Mouse (Mus musculus) ES-Bruce4 (cell line): ENCODE data around the gene Cab39. TPM values are rescaled to one million over a fixed set of nuclear protein-coding genes. Genes with fewer than 3 reads are reported as not detected.

Experiments used
- H3K27ac ChIP-seq: 2 replicates; pipeline ENCODE4 v1.5.1; 2012; ENCODE audit warnings: low read length, inconsistent platforms; ENCODE audit not compliant: insufficient read depth
- H3K27me3 ChIP-seq: 2 replicates; pipeline ENCODE4 v1.6.1; 2012; ENCODE audit warnings: mild to moderate bottlenecking, low read length, inconsistent platforms; ENCODE audit not compliant: control insufficient read depth, poor library complexity, insufficient read depth, severe bottlenecking
- H3K36me3 ChIP-seq: 2 replicates; pipeline ENCODE4 v1.6.1; 2012; ENCODE audit warnings: inconsistent platforms, mild to moderate bottlenecking, low read length, moderate library complexity; ENCODE audit not compliant: control insufficient read depth, poor library complexity, insufficient read depth, severe bottlenecking
- H3K4me1 ChIP-seq: one replicate; pipeline ENCODE4 v1.8.1; 2011; ENCODE audit warnings: low read length; ENCODE audit not compliant: control insufficient read depth, insufficient read depth
- H3K4me3 ChIP-seq: 2 replicates; pipeline ENCODE4 v1.5.1; 2011; ENCODE audit warnings: low read depth, mild to moderate bottlenecking, low read length
- H3K9ac ChIP-seq: 2 replicates; pipeline ENCODE4 v1.6.1; 2012; ENCODE audit warnings: low read depth, mild to moderate bottlenecking, inconsistent platforms; ENCODE audit not compliant: poor library complexity, severe bottlenecking
- H3K9me3 ChIP-seq: replicated peaks from 2 replicates; pipeline ENCODE4 v1.6.1; 2012; ENCODE audit warnings: mild to moderate bottlenecking, low read length, inconsistent platforms; ENCODE audit not compliant: control insufficient read depth, poor library complexity, insufficient read depth, severe bottlenecking
- CTCF ChIP-seq: IDR thresholded peaks from one replicate; pipeline ENCODE4 v1.8.1; 2011; ENCODE audit warnings: low read depth, low read length
- EP300 ChIP-seq: IDR thresholded peaks from 2 replicates; pipeline ENCODE4 v1.6.1; 2011; ENCODE audit warnings: low read depth, low read length; ENCODE audit not compliant: insufficient read depth
- POLR2A ChIP-seq: IDR thresholded peaks from one replicate; pipeline ENCODE4 v1.8.1; 2011; ENCODE audit warnings: low read length; ENCODE audit not compliant: insufficient read depth
- polyA plus RNA-seq: library from polyadenylated mRNA; stranded (reverse); fragments of >200 nt; gene quantifications from 2 replicates; pipeline ENCODE4 v1.2.4, GENCODE M21; 2011; ENCODE audit warnings: low read depth; ENCODE audit not compliant: missing spikeins, insufficient read depth, insufficient read length

Gene Cab39
- polyA plus RNA-seq, 1 experiment = 75.2 TPM

DNA sequence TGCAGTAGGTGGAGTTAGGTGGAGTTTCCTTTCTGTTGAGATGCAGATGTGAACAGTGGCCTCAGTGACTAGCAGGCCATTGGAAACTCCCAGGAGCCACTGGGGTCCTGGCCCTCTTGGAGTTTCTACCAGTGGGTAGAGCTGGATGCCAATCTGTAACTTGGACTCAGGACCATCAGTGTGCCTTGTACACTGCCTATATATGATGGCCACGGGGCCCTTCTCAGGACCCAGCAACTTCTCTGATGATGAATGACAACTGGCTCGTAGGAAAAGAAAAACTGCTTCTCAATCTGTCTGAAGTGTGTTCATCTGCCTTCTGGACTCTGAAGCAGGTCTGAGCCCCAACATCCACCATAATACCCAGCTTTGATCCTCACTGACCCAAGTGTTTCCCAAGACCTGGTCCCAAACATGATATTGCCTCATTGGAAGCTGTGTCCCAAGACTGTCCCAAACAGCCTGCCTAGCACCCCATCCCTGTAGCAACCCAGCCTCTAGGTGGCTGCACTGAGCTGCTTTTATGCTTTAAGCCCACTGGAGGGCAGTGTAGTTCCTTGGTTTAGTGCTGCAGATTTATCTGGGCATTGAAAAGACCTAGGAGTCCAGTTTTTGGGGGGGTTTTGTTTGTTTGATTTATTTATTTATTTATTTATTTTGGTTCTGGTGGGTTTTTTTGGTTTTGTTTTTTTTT lies 59.9 kb downstream of the Cab39 start:
- no peak overlapping the region for H3K27ac ChIP-seq
- H3K9me3 ChIP-seq = no peaks in the 10 kb centered on the region
- H3K36me3 ChIP-seq = peaks cover 4% of the 10 kb centered on the region
- H3K9ac ChIP-seq = no peak overlapping the region
- no peak for TF ChIP-seq EP300
- no peak for TF ChIP-seq POLR2A
- peak; percentile 96 for TF ChIP-seq CTCF
- H3K4me3 ChIP-seq = no peak overlapping the region
- no peaks in the 10 kb centered on the region for H3K4me1 ChIP-seq
- no peaks in the 10 kb centered on the region for H3K27me3 ChIP-seq

DNA sequence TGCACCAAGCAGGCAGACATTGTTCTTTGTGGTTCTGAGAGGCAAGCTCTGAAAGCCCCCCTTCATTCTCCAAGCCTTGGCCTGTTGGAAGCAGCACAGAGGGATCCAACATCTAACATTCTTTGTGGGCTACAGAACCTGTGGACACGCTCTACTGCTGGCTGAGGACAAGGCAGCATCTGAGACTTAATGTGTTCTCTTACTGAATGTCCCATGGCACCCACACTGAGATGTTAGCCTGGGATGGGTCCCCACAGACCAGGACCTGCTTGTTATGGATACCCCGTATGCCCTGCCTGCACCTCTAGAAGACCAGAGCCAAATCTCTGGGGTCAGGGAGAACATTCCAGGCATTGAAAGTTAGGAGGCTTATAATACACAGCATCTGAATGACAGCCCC lies 60.6 kb downstream of the Cab39 start:
- no peak overlapping the region for H3K27ac ChIP-seq
- no peak overlapping the region for H3K9ac ChIP-seq
- H3K9me3 ChIP-seq = no peaks in the 10 kb centered on the region
- H3K4me1 ChIP-seq = no peaks in the 10 kb centered on the region
- TF ChIP-seq CTCF (no peak), EP300 (no peak), POLR2A (no peak)
- no peaks in the 10 kb centered on the region; the same call in 1 of the 2 replicates for H3K36me3 ChIP-seq
- no peaks in the 10 kb centered on the region for H3K27me3 ChIP-seq
- no peak overlapping the region for H3K4me3 ChIP-seq

DNA sequence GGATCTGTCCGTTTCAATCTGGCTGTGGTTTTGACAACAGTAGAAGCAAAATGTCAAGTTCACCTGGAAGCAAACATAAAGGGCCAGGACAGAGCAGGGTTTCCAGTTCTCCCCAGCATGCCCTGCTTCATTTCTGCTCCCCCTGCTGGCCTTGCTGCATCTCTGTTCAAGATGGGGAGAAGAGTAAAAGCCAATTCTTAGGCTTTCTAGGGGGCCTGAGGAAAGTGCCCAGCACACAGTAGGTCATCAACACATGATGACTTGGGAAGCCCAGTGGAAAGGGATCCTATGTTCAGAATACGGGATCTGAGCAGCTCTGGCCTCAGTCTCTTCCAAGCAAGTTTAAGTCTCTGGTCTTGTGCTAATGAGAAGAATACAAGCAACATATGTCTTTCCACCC lies 61.2 kb downstream of the Cab39 start:
- Histone ChIP-seq H3K27me3 (no peaks in the 10 kb centered on the region), H3K9ac (no peak overlapping the region), H3K4me1 (no peaks in the 10 kb centered on the region), H3K9me3 (no peaks in the 10 kb centered on the region), H3K36me3 (no peaks in the 10 kb centered on the region), H3K4me3 (no peak overlapping the region), H3K27ac (no peak overlapping the region)
- TF ChIP-seq POLR2A = no peak
- no peak for TF ChIP-seq EP300
- TF ChIP-seq CTCF = no peak

DNA sequence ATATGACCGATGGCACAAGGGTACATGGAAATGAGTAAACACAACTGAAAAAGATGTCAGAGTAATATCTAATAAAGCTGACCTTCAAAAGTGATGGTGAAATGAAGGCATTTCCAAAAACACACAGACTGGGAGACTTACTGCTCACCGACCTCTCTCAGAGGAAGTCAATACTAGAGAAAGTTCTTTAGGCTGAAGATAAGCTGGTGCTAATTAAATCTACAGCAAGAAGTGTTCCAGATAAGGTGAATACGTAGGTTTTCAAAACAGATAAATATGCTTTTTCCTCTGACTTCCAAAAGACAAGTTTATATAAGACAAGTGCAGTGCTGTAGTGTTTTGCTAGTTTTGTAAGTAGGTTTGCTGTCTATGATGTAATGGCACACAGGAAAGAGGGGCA lies 63.0 kb downstream of the Cab39 start:
- TF ChIP-seq POLR2A (no peak), EP300 (no peak), CTCF (no peak)
- Histone ChIP-seq H3K36me3 (no peaks in the 10 kb centered on the region), H3K9ac (no peak overlapping the region), H3K27ac (no peak overlapping the region), H3K4me3 (no peak overlapping the region), H3K4me1 (no peaks in the 10 kb centered on the region), H3K9me3 (no peaks in the 10 kb centered on the region), H3K27me3 (no peaks in the 10 kb centered on the region)

DNA sequence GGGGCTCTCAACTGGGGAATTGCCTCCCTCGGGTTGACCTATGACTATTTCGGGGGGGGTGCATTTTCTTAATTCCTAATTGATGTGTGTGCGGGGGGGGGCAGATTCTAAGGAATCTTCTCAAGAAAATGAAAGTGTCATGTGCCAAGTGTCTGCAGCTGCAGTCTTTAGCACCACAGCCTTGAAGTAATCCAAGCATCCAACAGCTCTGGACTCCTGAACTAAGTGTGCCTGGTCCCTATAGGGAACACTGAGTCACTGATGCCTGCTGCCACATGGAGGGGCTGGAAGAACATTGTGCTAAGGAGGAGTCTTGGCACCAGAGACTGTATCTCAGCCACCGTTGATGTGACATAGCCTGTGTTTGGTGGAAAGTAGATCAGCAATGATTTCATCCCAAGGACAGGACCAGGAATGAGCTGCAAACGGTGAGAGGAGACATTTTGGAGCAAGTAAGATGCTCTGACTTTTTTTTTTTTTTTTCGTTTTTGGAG lies 64.1 kb downstream of the Cab39 start:
- no peaks in the 10 kb centered on the region for H3K36me3 ChIP-seq
- no peaks in the 10 kb centered on the region for H3K27me3 ChIP-seq
- no peak for TF ChIP-seq CTCF
- TF ChIP-seq EP300 = no peak
- no peak for TF ChIP-seq POLR2A
- H3K4me1 ChIP-seq = no peaks in the 10 kb centered on the region
- no peak overlapping the region for H3K4me3 ChIP-seq
- H3K27ac ChIP-seq = no peak overlapping the region
- peaks cover 5% of the 10 kb centered on the region for H3K9me3 ChIP-seq
- no peak overlapping the region for H3K9ac ChIP-seq

DNA sequence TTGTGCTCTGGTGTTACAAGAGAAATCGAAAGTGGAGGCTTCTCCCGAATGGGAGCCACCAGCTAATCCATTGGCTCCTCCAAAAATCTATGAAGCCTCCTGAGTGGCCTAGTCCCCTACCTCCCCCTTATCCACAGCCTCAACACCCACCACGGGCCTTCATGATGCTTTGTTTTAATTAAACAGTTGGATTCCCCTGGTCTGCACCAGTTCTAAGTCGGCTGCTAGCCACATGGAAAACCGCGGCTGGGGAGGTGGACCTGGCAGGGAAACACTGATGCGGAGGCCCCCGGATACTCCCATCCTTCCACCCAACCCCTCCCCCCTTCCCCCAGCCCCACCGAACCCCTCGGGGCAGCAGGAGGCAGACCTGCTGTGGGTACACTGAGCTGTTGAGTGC lies 71.1 kb downstream of the Cab39 start:
- TF ChIP-seq POLR2A (no peak), CTCF (no peak), EP300 (no peak)
- no peaks in the 10 kb centered on the region for H3K36me3 ChIP-seq
- no peaks in the 10 kb centered on the region for H3K4me1 ChIP-seq
- no peak overlapping the region for H3K9ac ChIP-seq
- H3K27me3 ChIP-seq = no peaks in the 10 kb centered on the region
- H3K4me3 ChIP-seq = no peak overlapping the region
- peaks cover 37% of the 10 kb centered on the region for H3K9me3 ChIP-seq
- no peak overlapping the region for H3K27ac ChIP-seq
